Mouse (Mus musculus): ENCODE measurements around the gene Thra.

DNA sequence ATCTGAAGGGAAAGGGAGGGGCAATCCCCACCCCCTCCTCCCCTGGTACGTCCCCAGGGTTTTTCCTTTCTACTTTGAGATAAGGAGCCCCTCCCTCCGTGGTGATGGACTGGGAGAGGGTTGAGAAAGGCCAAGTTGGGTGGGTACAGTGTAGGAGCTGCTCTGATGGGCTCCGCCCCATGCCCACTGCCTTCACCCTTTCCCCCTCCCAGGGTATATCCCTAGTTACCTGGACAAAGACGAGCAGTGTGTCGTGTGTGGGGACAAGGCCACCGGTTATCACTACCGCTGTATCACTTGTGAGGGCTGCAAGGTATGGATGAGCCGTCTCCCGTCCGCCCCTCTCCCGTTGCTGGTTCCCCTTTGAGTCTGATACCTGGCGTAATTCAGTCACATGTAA lies 16.3 kb downstream of the Thra start:
- no peak for TF ChIP-seq CTCF (IDR thresholded peaks at IDR 0.05; ENCODE audit: control insufficient read depth, insufficient read depth, insufficient read length)
- no peak for TF ChIP-seq USF1 (IDR thresholded peaks at IDR 0.05; ENCODE audit: low read depth)
- no peak for TF ChIP-seq MAX (IDR thresholded peaks at IDR 0.05)
- no peak for TF ChIP-seq FOSL1 (IDR thresholded peaks at IDR 0.05; ENCODE audit: insufficient read depth, low read length, poor library complexity, severe bottlenecking)
- TF ChIP-seq MYOD1 (IDR thresholded peaks at IDR 0.05; ENCODE audit: control insufficient read depth, insufficient read length, low read depth) = no peak
- TF ChIP-seq CEBPB (IDR thresholded peaks at IDR 0.05; ENCODE audit: low read depth) = no peak
